Mouse (Mus musculus) cerebellum, postnatal 4 days (tissue): Measurements from ENCODE around the gene Slc15a1.

Experiments
- DNase-seq, 2 experiments: peaks; one replicate each; pipeline ENCODE4 v3.0.0; 2022; ENCODE audit warnings: low spot score in 2 of 2, mixed read lengths in 1 of 2

Gene Slc15a1

GRCm38 (mm10) chr14:121452227-121452626 lies 52.8 kb downstream of the Slc15a1 start:
- DNase-seq, result no peak

- no peak for DNase-seq
These were observed 53.5 kb downstream of the Slc15a1 start for GRCm38 (mm10) chr14:121451424-121452029.

GRCm38 (mm10) chr14:121450504-121451423 lies 54.3 kb downstream of the Slc15a1 start:
- DNase-seq, result peak in 1 of 2 experiments; percentile 33

GRCm38 (mm10) chr14:121446951-121447350 lies 58.1 kb downstream of the Slc15a1 start:
- no peak for DNase-seq

- peak in 1 of 2 experiments; percentile 49 for DNase-seq
These were observed 59.9 kb downstream of the Slc15a1 start for GRCm38 (mm10) chr14:121445194-121445593.

- no peak for DNase-seq
These were observed 64.2 kb downstream of the Slc15a1 start for GRCm38 (mm10) chr14:121440807-121441206.

- no peak for DNase-seq
These were observed 68.0 kb downstream of the Slc15a1 start for GRCm38 (mm10) chr14:121437026-121437425.

- no peak for DNase-seq
These were observed 68.6 kb downstream of the Slc15a1 start for GRCm38 (mm10) chr14:121436455-121436854.

GRCm38 (mm10) chr14:121435794-121436193 lies 69.3 kb downstream of the Slc15a1 start:
- no peak for DNase-seq

- no peak for DNase-seq
These were observed 73.8 kb downstream of the Slc15a1 start for GRCm38 (mm10) chr14:121431261-121431660.

- DNase-seq, result no peak
These were observed 75.1 kb downstream of the Slc15a1 start for GRCm38 (mm10) chr14:121429854-121430535.

- DNase-seq, result no peak
These were observed 76.9 kb downstream of the Slc15a1 start for GRCm38 (mm10) chr14:121428148-121428547.

- DNase-seq, result no peak
These were observed 78.3 kb downstream of the Slc15a1 start for GRCm38 (mm10) chr14:121426743-121427142.

GRCm38 (mm10) chr14:121425004-121425793 lies 79.9 kb downstream of the Slc15a1 start:
- DNase-seq, result no peak

- DNase-seq, result no peak
These were observed 81.7 kb downstream of the Slc15a1 start for GRCm38 (mm10) chr14:121423341-121423751.

- no peak for DNase-seq
These were observed 82.2 kb downstream of the Slc15a1 start for GRCm38 (mm10) chr14:121422664-121423340.

- no peak for DNase-seq
These were observed 83.1 kb downstream of the Slc15a1 start for GRCm38 (mm10) chr14:121422000-121422399.

GRCm38 (mm10) chr14:121417594-121417993 lies 87.5 kb downstream of the Slc15a1 start:
- no peak for DNase-seq

- no peak for DNase-seq
These were observed 88.3 kb downstream of the Slc15a1 start for GRCm38 (mm10) chr14:121416626-121417319.

GRCm38 (mm10) chr14:121414635-121415241 lies 90.3 kb downstream of the Slc15a1 start:
- no peak for DNase-seq
